Mouse (Mus musculus): Measurements from ENCODE around the gene Armc8. TPM values are rescaled to one million over a fixed set of nuclear protein-coding genes. Genes with fewer than 3 reads are reported as not detected.

Gene Armc8
- polyA plus RNA-seq, 1 experiment from 2014 or later: 39.4 TPM

GRCm38 (mm10) chr9:99428601-99429331 is 139.9 kb downstream of the Armc8 start:
- no peak overlapping the region for H3K4me3 ChIP-seq (ENCODE audit: low read depth, low read length)
- no peak overlapping the region for H3K9ac ChIP-seq (ENCODE audit: low read length)
- no peak overlapping the region for H3K4me2 ChIP-seq (ENCODE audit: low read depth)
- no peaks in the 10 kb centered on the region for H3K9me3 ChIP-seq (ENCODE audit: control insufficient read depth, low read length)
- H3K36me3 ChIP-seq (ENCODE audit: control insufficient read depth, insufficient read depth, low read length): no peaks in the 10 kb centered on the region
- 84% methylated on average over 11 of the region's 11 CpGs for WGBS
- H3K27me3 ChIP-seq (ENCODE audit: control insufficient read depth, insufficient read depth, low read length): no peaks in the 10 kb centered on the region
- no peak for DNase-seq (ENCODE audit: low spot score)
- peaks cover 4% of the 10 kb centered on the region; the same call in 1 of the 2 replicates for H3K4me1 ChIP-seq (ENCODE audit: control insufficient read depth, insufficient read depth, low read length)
- no peak for ATAC-seq (ENCODE audit: insufficient read depth, low FRiP score, low TSS enrichment)
- no peak overlapping the region for H3K27ac ChIP-seq (ENCODE audit: low read depth, low read length)

Other genes with a start within 250 kb of the Armc8 start
- gene Esyt3, start 210.3 kb downstream of the Armc8 start, polyA plus RNA-seq (2014; fragmentation: Nextera tagmentation; extraction: Ambion mirVana): 0.15 and 0.30 TPM in 2 replicates
- 16.3 and 17.5 TPM in 2 replicates for gene Mras, start 131.5 kb downstream of the Armc8 start, polyA plus RNA-seq (2014; fragmentation: Nextera tagmentation; extraction: Ambion mirVana)
- not detected in 2 replicates for gene Nme9, start 117.4 kb downstream of the Armc8 start, polyA plus RNA-seq (2014; fragmentation: Nextera tagmentation; extraction: Ambion mirVana)
- 31.1 and 35.2 TPM in 2 replicates for gene Dbr1, start 6.9 kb upstream of the Armc8 start, polyA plus RNA-seq (2014; fragmentation: Nextera tagmentation; extraction: Ambion mirVana)
- gene A4gnt, start 43.6 kb upstream of the Armc8 start, polyA plus RNA-seq (2014; fragmentation: Nextera tagmentation; extraction: Ambion mirVana): not detected in 2 replicates
- gene Dzip1l, start 60.6 kb upstream of the Armc8 start, polyA plus RNA-seq (2014; fragmentation: Nextera tagmentation; extraction: Ambion mirVana): 14.5 and 15.5 TPM in 2 replicates
- not detected in 2 replicates for gene Cldn18, start 148.4 kb upstream of the Armc8 start, polyA plus RNA-seq (2014; fragmentation: Nextera tagmentation; extraction: Ambion mirVana)